Mouse (Mus musculus) embryonic fibroblast, embryonic 13.5 days (primary cell): ENCODE results near the gene A4galt. TPM values are rescaled to one million over a fixed set of nuclear protein-coding genes. Genes with fewer than 3 reads are reported as not detected.

Source experiments
- H3K27ac ChIP-seq: 2 replicates; pipeline ENCODE4 v1.5.1; 2012; ENCODE audit warnings: low read length, control low read depth, inconsistent platforms; ENCODE audit not compliant: insufficient read depth
- H3K4me1 ChIP-seq: 2 replicates; pipeline ENCODE4 v1.6.1; 2011; ENCODE audit warnings: low read length; ENCODE audit not compliant: control insufficient read depth, insufficient read depth
- H3K4me3 ChIP-seq: 2 replicates; pipeline ENCODE4 v1.5.1; 2011; ENCODE audit warnings: mild to moderate bottlenecking, control low read depth, low read length; ENCODE audit not compliant: insufficient read depth
- CTCF ChIP-seq: IDR thresholded peaks from 2 replicates; pipeline ENCODE4 v1.5.1; 2011; ENCODE audit warnings: mild to moderate bottlenecking, control low read depth, low read length, moderate library complexity, borderline replicate concordance; ENCODE audit not compliant: insufficient read depth
- POLR2A ChIP-seq: IDR thresholded peaks from 2 replicates; pipeline ENCODE4 v1.6.1; 2011; ENCODE audit warnings: low read depth, mild to moderate bottlenecking, control low read depth, low read length, moderate library complexity
- polyA plus RNA-seq: library from polyadenylated mRNA; stranded (reverse); fragments of >200 nt; gene quantifications from 2 replicates; pipeline ENCODE4 v1.2.4, GENCODE M21; 2011; ENCODE audit warnings: low read depth; ENCODE audit not compliant: missing spikeins, insufficient read length

The A4galt gene
- polyA plus RNA-seq, 1 experiment, result 14.0 TPM

- peak overlapping the region; percentile 12 for H3K27ac ChIP-seq
- no peak for TF ChIP-seq POLR2A
- TF ChIP-seq CTCF, result no peak
- H3K4me3 ChIP-seq, result peak overlapping the region; percentile 9
- peaks cover 10% of the 10 kb centered on the region; the same call in 1 of the 2 replicates for H3K4me1 ChIP-seq
Observed at GRCm38 (mm10) chr15:83209719-83210118, 41.9 kb downstream of the A4galt start.

DNA sequence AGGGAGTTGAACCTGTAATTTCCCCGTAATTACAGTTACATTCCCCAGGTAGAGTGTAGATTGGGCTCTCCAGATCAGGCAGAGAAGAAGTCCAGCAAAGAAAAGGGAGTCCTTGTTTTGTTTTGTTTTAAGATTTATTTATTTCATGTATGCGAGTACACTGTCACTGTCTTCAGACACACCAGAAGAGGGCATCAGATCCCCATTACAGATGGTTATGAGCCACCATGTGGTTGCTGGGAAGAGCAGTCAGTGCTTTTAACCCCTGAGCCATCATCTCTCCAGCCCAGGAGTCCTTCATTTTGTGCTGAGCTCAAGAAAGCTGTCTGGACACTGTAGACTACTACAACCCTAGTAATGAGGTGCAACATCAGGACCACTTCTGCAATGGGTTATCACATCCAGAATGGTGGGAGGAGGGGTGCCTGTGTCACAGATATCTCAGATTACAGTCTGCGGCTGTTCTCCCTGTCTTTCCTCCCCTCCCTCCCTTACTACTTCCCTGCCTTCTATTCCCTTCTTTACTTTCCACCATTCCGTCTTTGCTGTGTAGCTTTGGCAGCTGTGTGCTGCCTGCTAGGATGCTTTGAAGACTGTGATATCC is 42.4 kb downstream of the A4galt start:
- TF ChIP-seq POLR2A (0 out of 2 replicates have a peak, but pooled peaks have one; percentile 37), CTCF (no peak)
- H3K4me1 ChIP-seq, result peaks cover 11% of the 10 kb centered on the region; the same call in 1 of the 2 replicates
- H3K4me3 ChIP-seq, result no peak overlapping the region
- H3K27ac ChIP-seq, result peak overlapping the region; percentile 6; the same call in 1 of the 2 replicates

GRCm38 (mm10) chr15:83204731-83205451 is 46.7 kb downstream of the A4galt start:
- H3K4me3 ChIP-seq, result no peak overlapping the region
- TF ChIP-seq CTCF, result no peak
- TF ChIP-seq POLR2A, result no peak
- no peak overlapping the region for H3K27ac ChIP-seq
- peaks cover 7% of the 10 kb centered on the region; the same call in 1 of the 2 replicates for H3K4me1 ChIP-seq

DNA sequence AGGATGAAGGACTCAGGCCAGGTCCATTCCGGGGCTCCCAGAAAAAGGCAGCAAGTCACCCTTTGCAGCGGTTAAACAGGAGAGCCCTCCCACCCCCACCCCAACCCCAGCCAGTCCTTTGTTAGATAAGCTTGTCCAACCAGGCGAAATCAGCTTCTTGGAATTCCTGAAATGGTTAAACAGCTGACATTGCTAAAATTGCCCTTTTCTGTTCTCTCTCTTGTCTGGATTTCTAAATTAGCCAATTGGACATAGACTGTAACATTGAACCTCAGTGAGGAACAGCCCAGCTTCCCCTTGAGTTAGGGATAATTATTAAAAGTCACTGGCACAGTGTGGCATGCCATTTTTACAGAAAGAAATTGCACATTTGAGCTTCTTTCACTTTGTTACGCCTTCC is 49.2 kb downstream of the A4galt start:
- 0 out of 2 replicates have a peak overlapping the region, but pooled peaks have one; percentile 18 for H3K27ac ChIP-seq
- no peak overlapping the region for H3K4me3 ChIP-seq
- TF ChIP-seq CTCF (no peak), POLR2A (no peak)
- peaks cover 3% of the 10 kb centered on the region; the same call in 1 of the 2 replicates for H3K4me1 ChIP-seq

- TF ChIP-seq CTCF, result no peak
- TF ChIP-seq POLR2A, result no peak
- H3K4me1 ChIP-seq, result no peaks in the 10 kb centered on the region
- no peak overlapping the region for H3K4me3 ChIP-seq
- no peak overlapping the region for H3K27ac ChIP-seq
Observed at GRCm38 (mm10) chr15:83193413-83193812, 58.2 kb downstream of the A4galt start.

DNA sequence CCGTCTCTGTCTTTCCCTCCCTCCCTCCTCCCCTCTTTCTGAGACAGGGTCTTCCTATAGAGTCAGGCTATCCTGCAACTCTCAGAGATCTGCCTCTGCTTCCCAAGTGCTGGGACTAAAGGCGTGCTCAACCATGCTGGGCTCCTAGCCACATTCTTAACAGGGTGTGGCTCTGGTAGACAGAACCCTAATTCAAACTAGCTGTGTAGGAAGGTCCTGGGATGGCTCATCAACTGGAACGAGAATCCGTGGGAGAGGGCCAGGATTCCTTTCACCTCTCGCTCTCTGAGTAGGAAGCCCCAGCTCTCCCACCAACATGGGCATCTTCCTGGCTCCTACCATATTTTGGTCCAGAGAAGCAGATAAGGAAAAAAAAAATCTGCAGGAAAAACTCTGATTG is 69.2 kb downstream of the A4galt start:
- TF ChIP-seq POLR2A (no peak), CTCF (no peak)
- H3K4me1 ChIP-seq, result 0 out of 2 replicates have a peak, but pooled peaks cover 5% of the 10 kb centered on the region
- peak overlapping the region; percentile 81 for H3K27ac ChIP-seq
- H3K4me3 ChIP-seq, result no peak overlapping the region

- no peak for TF ChIP-seq CTCF
- no peak for TF ChIP-seq POLR2A
- H3K27ac ChIP-seq, result peak overlapping the region; percentile 81
- 0 out of 2 replicates have a peak, but pooled peaks cover 5% of the 10 kb centered on the region for H3K4me1 ChIP-seq
- H3K4me3 ChIP-seq, result no peak overlapping the region
Observed at GRCm38 (mm10) chr15:83181800-83182330, 69.7 kb downstream of the A4galt start.

- H3K27ac ChIP-seq, result no peak overlapping the region
- no peak for TF ChIP-seq POLR2A
- TF ChIP-seq CTCF, result no peak
- no peak overlapping the region for H3K4me3 ChIP-seq
- H3K4me1 ChIP-seq, result 0 out of 2 replicates have a peak, but pooled peaks cover 5% of the 10 kb centered on the region
Observed at GRCm38 (mm10) chr15:83180004-83180403, 71.6 kb downstream of the A4galt start.

Other genes starting within 250 kb of the A4galt start
- gene Nfam1, start 218.5 kb downstream of the A4galt start, polyA plus RNA-seq, result 0.70 TPM in 1 of 2 replicates, not detected in the other
- 25.1 and 31.2 TPM in 2 replicates for gene Serhl, start 162.3 kb downstream of the A4galt start, polyA plus RNA-seq
- 70.9 and 72.7 TPM in 2 replicates for gene Rrp7a, start 129.0 kb downstream of the A4galt start, polyA plus RNA-seq
- 70.6 and 78.3 TPM in 2 replicates for gene Poldip3, start 102.4 kb downstream of the A4galt start, polyA plus RNA-seq
- 273 and 297 TPM in 2 replicates for gene Cyb5r3, start 79.2 kb downstream of the A4galt start, polyA plus RNA-seq
- gene Arfgap3, start 98.5 kb upstream of the A4galt start, polyA plus RNA-seq, result 51.9 and 55.2 TPM in 2 replicates
- gene Pacsin2, start 212.8 kb upstream of the A4galt start, polyA plus RNA-seq, result 62.0 and 75.6 TPM in 2 replicates